Mouse (Mus musculus) urinary bladder, postnatal 14 days (tissue): ENCODE results near the gene Bcl2.

Source experiments
- DNase-seq: peaks from one replicate; pipeline ENCODE4 v3.0.0; 2021; ENCODE audit warnings: low spot score

Bcl2 gene

GRCm38 (mm10) chr1:106666140-106667088, 47.7 kb downstream of the Bcl2 start:
- no peak for DNase-seq

- DNase-seq = no peak
Measured at GRCm38 (mm10) chr1:106664978-106665377, 49.1 kb downstream of the Bcl2 start.

GRCm38 (mm10) chr1:106662486-106662885, 51.6 kb downstream of the Bcl2 start:
- no peak for DNase-seq

- no peak for DNase-seq
Measured at GRCm38 (mm10) chr1:106658293-106658847, 55.7 kb downstream of the Bcl2 start.

- DNase-seq = no peak
Measured at GRCm38 (mm10) chr1:106656207-106656738, 57.8 kb downstream of the Bcl2 start.

GRCm38 (mm10) chr1:106654254-106654653, 59.8 kb downstream of the Bcl2 start:
- no peak for DNase-seq

- no peak for DNase-seq
Measured at GRCm38 (mm10) chr1:106653441-106653860, 60.6 kb downstream of the Bcl2 start.

GRCm38 (mm10) chr1:106651211-106651610, 62.9 kb downstream of the Bcl2 start:
- no peak for DNase-seq

GRCm38 (mm10) chr1:106650427-106650826, 63.6 kb downstream of the Bcl2 start:
- no peak for DNase-seq

GRCm38 (mm10) chr1:106647336-106647735, 66.7 kb downstream of the Bcl2 start:
- DNase-seq = no peak

- DNase-seq = no peak
Measured at GRCm38 (mm10) chr1:106644566-106644965, 69.5 kb downstream of the Bcl2 start.

GRCm38 (mm10) chr1:106643527-106643926, 70.5 kb downstream of the Bcl2 start:
- DNase-seq = no peak

- no peak for DNase-seq
Measured at GRCm38 (mm10) chr1:106640577-106640976, 73.5 kb downstream of the Bcl2 start.

- DNase-seq = no peak
Measured at GRCm38 (mm10) chr1:106637705-106638104, 76.4 kb downstream of the Bcl2 start.

GRCm38 (mm10) chr1:106636714-106637113, 77.4 kb downstream of the Bcl2 start:
- no peak for DNase-seq

GRCm38 (mm10) chr1:106633207-106633606, 80.9 kb downstream of the Bcl2 start:
- no peak for DNase-seq

GRCm38 (mm10) chr1:106631869-106632463, 82.1 kb downstream of the Bcl2 start:
- no peak for DNase-seq

GRCm38 (mm10) chr1:106630973-106631372, 83.1 kb downstream of the Bcl2 start:
- DNase-seq = no peak

GRCm38 (mm10) chr1:106629931-106630682, 84.0 kb downstream of the Bcl2 start:
- peak; percentile 64 for DNase-seq

GRCm38 (mm10) chr1:106629470-106629830, 84.6 kb downstream of the Bcl2 start:
- peak; percentile 46 for DNase-seq

- DNase-seq = peak; percentile 31
Measured at GRCm38 (mm10) chr1:106628718-106629469, 85.2 kb downstream of the Bcl2 start.
